Mouse (Mus musculus) MEL (cell line): Measurements from ENCODE around the gene Sv2c. TPM values are rescaled to one million over a fixed set of nuclear protein-coding genes. Genes with fewer than 3 reads are reported as not detected.

Experiments used
- DNase-seq: peaks from one replicate; pipeline ENCODE4 v3.0.0; 2011; ENCODE audit warnings: low read depth, low spot score
- H3K27ac ChIP-seq: 2 replicates; pipeline ENCODE4 v1.5.1; 2012; ENCODE audit warnings: low read depth, mild to moderate bottlenecking, control low read depth, low read length, moderate library complexity; ENCODE audit not compliant: control insufficient read depth
- H3K27me3 ChIP-seq, 2 experiments: fragments of 150-350 bp in 1 of 2; sonication (generic) in 1 of 2; 2 replicates each; pipeline ENCODE4 v1.6.1; 2012; ENCODE audit warnings: low read length in 2 of 2, mild to moderate bottlenecking in 2 of 2, improper control_type of control experiment in 1 of 2, moderate library complexity in 1 of 2; ENCODE audit not compliant: insufficient read depth in 2 of 2, control insufficient read depth in 1 of 2
- H3K36me3 ChIP-seq, 2 experiments: 2 replicates each; pipeline ENCODE4 v1.6.1; 2012 to 2014; ENCODE audit warnings: low read length in 2 of 2, improper control_type of control experiment in 1 of 2, inconsistent platforms in 1 of 2, mild to moderate bottlenecking in 1 of 2; ENCODE audit not compliant: insufficient read depth in 2 of 2, control insufficient read depth in 1 of 2
- H3K4me1 ChIP-seq, 2 experiments: fragments of 150-350 bp in 1 of 2; sonication (generic) in 1 of 2; 2 replicates each; pipeline ENCODE4 v1.6.1; 2012; ENCODE audit warnings: low read length in 2 of 2, improper control_type of control experiment in 1 of 2, mild to moderate bottlenecking in 1 of 2; ENCODE audit not compliant: insufficient read depth in 2 of 2, control insufficient read depth in 1 of 2
- H3K4me3 ChIP-seq, 2 experiments: fragments of 150-350 bp in 1 of 2; sonication (generic) in 1 of 2; 2 replicates each; pipeline ENCODE4 v1.5.1; 2012; ENCODE audit warnings: low read depth in 2 of 2, low read length in 2 of 2, mild to moderate bottlenecking in 2 of 2, moderate library complexity in 2 of 2, control low read depth in 1 of 2, improper control_type of control experiment in 1 of 2; ENCODE audit not compliant: control insufficient read depth in 1 of 2, insufficient read depth in 1 of 2
- H3K79me2 ChIP-seq: 2 replicates; pipeline ENCODE4 v1.6.1; 2012; ENCODE audit warnings: mild to moderate bottlenecking, low read length, moderate library complexity; ENCODE audit not compliant: control insufficient read depth, poor library complexity, insufficient read depth
- H3K9ac ChIP-seq: 2 replicates; pipeline ENCODE4 v1.6.1; 2012; ENCODE audit warnings: low read depth, mild to moderate bottlenecking, control low read depth, low read length, moderate library complexity; ENCODE audit not compliant: control insufficient read depth, poor library complexity, severe bottlenecking
- H3K9me3 ChIP-seq: fragments of 150-350 bp; sonication (generic); replicated peaks from 2 replicates; pipeline ENCODE4 v1.6.1; 2012; ENCODE audit warnings: mild to moderate bottlenecking, low read length, improper control_type of control experiment, moderate library complexity; ENCODE audit not compliant: insufficient read depth
- CHD2 ChIP-seq: IDR thresholded peaks from 2 replicates; pipeline ENCODE4 v1.6.1; 2011; ENCODE audit warnings: low read length, improper control_type of control experiment
- E2F4 ChIP-seq: IDR thresholded peaks from 2 replicates; pipeline ENCODE4 v1.6.1; 2011; ENCODE audit warnings: low read depth, low read length, improper control_type of control experiment, borderline replicate concordance
- EP300 ChIP-seq, 2 experiments: IDR thresholded peaks; 2 replicates each; pipeline ENCODE4 v1.6.1; 2011; ENCODE audit warnings: improper control_type of control experiment in 2 of 2, low read length in 2 of 2, low read depth in 1 of 2, mild to moderate bottlenecking in 1 of 2
- ETS1 ChIP-seq: IDR thresholded peaks from 2 replicates; pipeline ENCODE4 v1.6.1; 2012; ENCODE audit warnings: low read depth, mild to moderate bottlenecking, inconsistent platforms, low read length, improper control_type of control experiment, moderate library complexity
- GABPA ChIP-seq: IDR thresholded peaks from 2 replicates; pipeline ENCODE4 v1.6.1; 2012; ENCODE audit warnings: low read depth, mild to moderate bottlenecking, inconsistent platforms, low read length, improper control_type of control experiment, moderate library complexity
- MAFK ChIP-seq: IDR thresholded peaks from 2 replicates; pipeline ENCODE4 v1.6.1; 2011; ENCODE audit warnings: low read depth, mild to moderate bottlenecking, low read length, improper control_type of control experiment, borderline replicate concordance
- MAX ChIP-seq: IDR thresholded peaks from 2 replicates; pipeline ENCODE4 v1.6.1; 2011; ENCODE audit warnings: low read length, improper control_type of control experiment
- MYB ChIP-seq: IDR thresholded peaks from 2 replicates; pipeline ENCODE4 v1.6.1; 2011; ENCODE audit warnings: mild to moderate bottlenecking, low read depth, low read length, improper control_type of control experiment
- MYC ChIP-seq: IDR thresholded peaks from 2 replicates; pipeline ENCODE4 v1.6.1; 2011; ENCODE audit warnings: low read depth, mild to moderate bottlenecking, low read length, improper control_type of control experiment, moderate library complexity
- POLR2A ChIP-seq, 2 experiments: IDR thresholded peaks; 2 replicates each; pipeline ENCODE4 v1.6.1; 2011 to 2012; ENCODE audit warnings: low read length in 2 of 2, mild to moderate bottlenecking in 2 of 2, control low read depth in 1 of 2, improper control_type of control experiment in 1 of 2, low read depth in 1 of 2, moderate library complexity in 1 of 2; ENCODE audit not compliant: control insufficient read depth in 1 of 2, insufficient read depth in 1 of 2, poor library complexity in 1 of 2
- POLR2AphosphoS5 ChIP-seq: IDR thresholded peaks from 2 replicates; pipeline ENCODE4 v1.6.1; 2012; ENCODE audit warnings: low read depth, borderline replicate concordance, mild to moderate bottlenecking, inconsistent platforms, low read length, moderate library complexity, mixed read lengths
- RAD21 ChIP-seq: IDR thresholded peaks from 2 replicates; pipeline ENCODE4 v1.6.1; 2011; ENCODE audit warnings: mild to moderate bottlenecking, low read depth, low read length, improper control_type of control experiment
- RCOR1 ChIP-seq: IDR thresholded peaks from 2 replicates; pipeline ENCODE4 v1.6.1; 2012; ENCODE audit warnings: low read depth, mild to moderate bottlenecking, inconsistent platforms, low read length, improper control_type of control experiment
- SIN3A ChIP-seq: IDR thresholded peaks from 2 replicates; pipeline ENCODE4 v1.6.1; 2012; ENCODE audit warnings: low read length, improper control_type of control experiment, inconsistent platforms
- SMC3 ChIP-seq: IDR thresholded peaks from 2 replicates; pipeline ENCODE4 v1.6.1; 2011; ENCODE audit warnings: low read depth, low read length, improper control_type of control experiment
- TAL1 ChIP-seq: IDR thresholded peaks from 2 replicates; pipeline ENCODE4 v1.6.1; 2012; ENCODE audit warnings: mild to moderate bottlenecking, inconsistent platforms, low read length, moderate library complexity, mixed read lengths
- TCF12 ChIP-seq: IDR thresholded peaks from 2 replicates; pipeline ENCODE4 v1.6.1; 2014; ENCODE audit warnings: low read depth, mild to moderate bottlenecking, inconsistent platforms, low read length, improper control_type of control experiment, moderate library complexity
- UBTF ChIP-seq: IDR thresholded peaks from 2 replicates; pipeline ENCODE4 v1.6.1; 2012; ENCODE audit warnings: low read depth, mild to moderate bottlenecking, inconsistent platforms, low read length, improper control_type of control experiment, moderate library complexity, borderline replicate concordance; ENCODE audit not compliant: insufficient read depth
- ZC3H11A ChIP-seq: IDR thresholded peaks from 2 replicates; pipeline ENCODE4 v1.6.1; 2012; ENCODE audit warnings: low read depth, mild to moderate bottlenecking, inconsistent platforms, low read length, improper control_type of control experiment
- ZKSCAN1 ChIP-seq: IDR thresholded peaks from 2 replicates; pipeline ENCODE4 v1.6.1; 2012; ENCODE audit warnings: low read depth, mild to moderate bottlenecking, inconsistent platforms, low read length, improper control_type of control experiment, moderate library complexity
- polyA plus RNA-seq, 2 experiments: library from polyadenylated mRNA; stranded (reverse) in 1 of 2; unstranded in 1 of 2; fragments of >175 nt in 1 of 2; fragments of >200 nt in 1 of 2; gene quantifications; 2 replicates each; pipeline versions ENCODE4 v1.2.1 to v1.2.4; 2012; ENCODE audit warnings: low replicate concordance in 2 of 2, low read depth in 1 of 2; ENCODE audit not compliant: insufficient read length in 2 of 2, insufficient read depth in 1 of 2, missing spikeins in 1 of 2
- total RNA-seq: library from RNA; depleted of rRNA; stranded (reverse); fragments of 300-350 nt; gene quantifications from 2 replicates; pipeline ENCODE4 v1.2.3, GENCODE M21; 2012

Gene Sv2c
- total and polyA plus RNA-seq, 3 experiments, result 0.01 TPM; not detected in 2

- TF ChIP-seq SIN3A (no peak), ZKSCAN1 (no peak), RCOR1 (no peak), TCF12 (no peak), E2F4 (no peak), EP300 (IDR thresholded peaks at IDR 0.05; ENCODE audit: low read depth in 1 of 2, low read length in 2 of 2) (no peak), POLR2AphosphoS5 (no peak)
- H3K27ac ChIP-seq, result no peak overlapping the region
- no peaks in the 10 kb centered on the region for H3K9me3 ChIP-seq
- H3K27me3 ChIP-seq, result no peaks in the 10 kb centered on the region
- no peaks in the 10 kb centered on the region for H3K36me3 ChIP-seq
- no peak for DNase-seq
- H3K4me1 ChIP-seq, result no peaks in the 10 kb centered on the region
- H3K4me3 ChIP-seq, result no peak overlapping the region
- H3K79me2 ChIP-seq, result no peaks in the 10 kb centered on the region
- no peak overlapping the region for H3K9ac ChIP-seq
Measured at GRCm38 (mm10) chr13:96015516-96015915, 116.9 kb downstream of the Sv2c start.

GRCm38 (mm10) chr13:96010861-96011511, 121.4 kb downstream of the Sv2c start:
- no peak for DNase-seq
- no peak for TF ChIP-seq ZKSCAN1
- no peak for TF ChIP-seq CHD2
- no peak for TF ChIP-seq MAX
- no peak for TF ChIP-seq GABPA
- no peak for TF ChIP-seq RAD21
- no peak for TF ChIP-seq POLR2A (IDR thresholded peaks at IDR 0.05; ENCODE audit: control insufficient read depth in 1 of 2, insufficient read depth in 1 of 2, low read depth in 1 of 2, low read length in 2 of 2, poor library complexity in 1 of 2)
- no peak for TF ChIP-seq SMC3
- no peak for TF ChIP-seq E2F4
- no peak for TF ChIP-seq UBTF
- TF ChIP-seq MYC, result no peak
- no peak for TF ChIP-seq MAFK
- TF ChIP-seq MYB, result no peak
- no peak for TF ChIP-seq TAL1
- TF ChIP-seq EP300 (IDR thresholded peaks at IDR 0.05; ENCODE audit: low read depth in 1 of 2, low read length in 2 of 2), result no peak
- no peak for TF ChIP-seq ETS1
- no peak for TF ChIP-seq ZC3H11A
- TF ChIP-seq, all 39 proteins: peak for 0
- Histone ChIP-seq H3K9ac (no peak overlapping the region), H3K4me3 (no peak overlapping the region), H3K4me1 (no peaks in the 10 kb centered on the region), H3K27ac (no peak overlapping the region), H3K79me2 (no peaks in the 10 kb centered on the region), H3K27me3 (no peaks in the 10 kb centered on the region), H3K36me3 (no peaks in the 10 kb centered on the region), H3K9me3 (no peaks in the 10 kb centered on the region)
